Mouse (Mus musculus) small intestine, adult 2 months (tissue): ENCODE results near the gene Mdga1.

Source experiments
- CTCF ChIP-seq: fragments of 200-500 bp; IDR thresholded peaks from 2 replicates; pipeline ENCODE4 v1.5.1; 2012; ENCODE audit warnings: low read depth, mild to moderate bottlenecking, control low read depth, inconsistent platforms, low read length, moderate library complexity, mixed read lengths; ENCODE audit not compliant: insufficient replicate concordance, insufficient read length; ENCODE audit errors: extremely low read depth
- POLR2A ChIP-seq: fragments of 200-500 bp; IDR thresholded peaks from 2 replicates; pipeline ENCODE4 v1.6.1; 2012; ENCODE audit warnings: low read depth, mild to moderate bottlenecking, control low read depth, inconsistent platforms, low read length, moderate library complexity

- TF ChIP-seq CTCF, result no peak
- no peak for TF ChIP-seq POLR2A
These were observed 2.0 kb upstream of the Mdga1 start for GRCm38 (mm10) chr17:29971761-29972432.
